Mouse (Mus musculus) liver, embryonic 16.5 days (tissue): ENCODE data around the gene Olfr183. TPM values are rescaled to one million over a fixed set of nuclear protein-coding genes. Genes with fewer than 3 reads are reported as not detected.

Source experiments
- polyA plus RNA-seq: library from polyadenylated mRNA; unstranded; fragments of >200 nt; fragmentation: Nextera tagmentation; extraction: Ambion mirVana; gene quantifications from 2 replicates; pipeline ENCODE4 v1.2.1, GENCODE M21; 2015

The Olfr183 gene
- polyA plus RNA-seq, 1 experiment from 2014 or later, result not detected

Other genes with a start within 250 kb of the Olfr183 start
- gene Olfr172, start 232.2 kb upstream of the Olfr183 start, polyA plus RNA-seq, result not detected in 2 replicates
- not detected in 2 replicates for gene Olfr173, start 195.1 kb upstream of the Olfr183 start, polyA plus RNA-seq
- gene Olfr175-ps1, start 168.6 kb upstream of the Olfr183 start, polyA plus RNA-seq, result not detected in 2 replicates
- gene Olfr177, start 120.6 kb upstream of the Olfr183 start, polyA plus RNA-seq, result not detected in 2 replicates
- not detected in 2 replicates for gene Olfr178, start 103.3 kb upstream of the Olfr183 start, polyA plus RNA-seq
- gene Olfr181, start 66.6 kb upstream of the Olfr183 start, polyA plus RNA-seq, result not detected in 2 replicates
- gene Olfr180, start 66.0 kb upstream of the Olfr183 start, polyA plus RNA-seq, result not detected in 2 replicates
- not detected in 2 replicates for gene Olfr186, start 34.9 kb downstream of the Olfr183 start, polyA plus RNA-seq
- gene Olfr187, start 44.4 kb downstream of the Olfr183 start, polyA plus RNA-seq, result not detected in 2 replicates
- gene Olfr190, start 82.6 kb downstream of the Olfr183 start, polyA plus RNA-seq, result not detected in 2 replicates
- not detected in 2 replicates for gene Olfr191, start 94.5 kb downstream of the Olfr183 start, polyA plus RNA-seq
- gene Olfr193, start 116.5 kb downstream of the Olfr183 start, polyA plus RNA-seq, result not detected in 2 replicates
- not detected in 2 replicates for gene Olfr194, start 125.7 kb downstream of the Olfr183 start, polyA plus RNA-seq
- not detected in 2 replicates for gene Olfr195, start 151.7 kb downstream of the Olfr183 start, polyA plus RNA-seq
- gene Olfr196, start 175.1 kb downstream of the Olfr183 start, polyA plus RNA-seq, result not detected in 2 replicates
- gene Olfr198, start 208.2 kb downstream of the Olfr183 start, polyA plus RNA-seq, result not detected in 2 replicates
- not detected in 2 replicates for gene Olfr199, start 224.4 kb downstream of the Olfr183 start, polyA plus RNA-seq